Mouse (Mus musculus) midbrain, postnatal 0 days (tissue): Measurements from ENCODE around the gene Atrx. TPM values are rescaled to one million over a fixed set of nuclear protein-coding genes. Genes with fewer than 3 reads are reported as not detected.
"Not testable (repeated sequence)": the region's sequence is repeated elsewhere in the genome, so short reads cannot be mapped to it uniquely, and the experiment has no call there.

Experiments used
- ATAC-seq: fragments of 200-750 bp; cut with Nextera tagmentation; 2 replicates; pipeline ENCODE4 v1.8.0; 2017; ENCODE audit warnings: moderate number of reproducible peaks, mild to moderate bottlenecking, moderate TSS enrichment, moderate library complexity; ENCODE audit not compliant: low FRiP score
- DNase-seq: peaks from one replicate; pipeline ENCODE4 v3.0.0-alpha.2; 2015; ENCODE audit warnings: low spot score
- H3K27ac ChIP-seq: fragments of 300-500 bp; sonication (generic); 2 replicates; pipeline ENCODE4 v1.5.1; 2014; ENCODE audit warnings: low read depth, mild to moderate bottlenecking, low read length, mixed read lengths
- H3K27me3 ChIP-seq: fragments of 300-500 bp; sonication (generic); 2 replicates; pipeline ENCODE4 v1.6.1; 2014; ENCODE audit warnings: low read length, control low read depth, mixed read lengths; ENCODE audit not compliant: insufficient read depth
- H3K36me3 ChIP-seq: fragments of 300-500 bp; sonication (generic); 2 replicates; pipeline ENCODE4 v1.6.1; 2014; ENCODE audit warnings: low read length, control low read depth, mixed read lengths; ENCODE audit not compliant: insufficient read depth
- H3K4me1 ChIP-seq: fragments of 300-500 bp; sonication (generic); 2 replicates; pipeline ENCODE4 v1.6.1; 2014; ENCODE audit warnings: mild to moderate bottlenecking, control low read depth, antibody characterized with exemption, low read length, mixed read lengths; ENCODE audit not compliant: insufficient read depth
- H3K4me2 ChIP-seq: fragments of 300-500 bp; sonication (generic); 2 replicates; pipeline ENCODE4 v1.6.1; 2014; ENCODE audit warnings: low read depth, mild to moderate bottlenecking, low read length, mixed read lengths; ENCODE audit not compliant: poor library complexity, severe bottlenecking
- H3K4me3 ChIP-seq: fragments of 300-500 bp; sonication (generic); 2 replicates; pipeline ENCODE4 v1.5.1; 2014; ENCODE audit warnings: low read depth, mild to moderate bottlenecking, low read length, moderate library complexity
- H3K9ac ChIP-seq: fragments of 300-500 bp; sonication (generic); replicated peaks from 2 replicates; pipeline ENCODE4 v1.6.1; 2014; ENCODE audit warnings: mild to moderate bottlenecking, low read length, moderate library complexity, mixed read lengths; ENCODE audit not compliant: poor library complexity, severe bottlenecking
- H3K9me3 ChIP-seq: fragments of 300-500 bp; sonication (generic); 2 replicates; pipeline ENCODE4 v1.6.1; 2016; ENCODE audit warnings: low read length, control low read depth
- CTCF ChIP-seq: IDR thresholded peaks from 2 replicates; pipeline ENCODE4 v1.5.1; 2016; ENCODE audit warnings: antibody characterized with exemption, mild to moderate bottlenecking
- WGBS: fragments of 180-500 bp; shearing (Covaris S2); extraction: QIAGEN DNeasy Blood & Tissue Kit; methylation state at CpG from one replicate; pipeline ENCODE4 v1.1.7; 2014; 5-methylcytosine and 5-hydroxymethylcytosine counted together
- polyA plus RNA-seq: library from polyadenylated mRNA; unstranded; fragments of >200 nt; fragmentation: Nextera tagmentation; extraction: Ambion mirVana; gene quantifications from 2 replicates; pipeline ENCODE4 v1.2.1, GENCODE M21; 2015
- total RNA-seq: library from RNA; depleted of rRNA; stranded (reverse); fragments of >200 nt; gene quantifications from 2 replicates; pipeline ENCODE4 v1.2.3, GENCODE M21; 2014; rRNA removed

Atrx gene
- total RNA-seq (295 and 343 TPM in 2 replicates), polyA plus RNA-seq (203 and 238 TPM in 2 replicates)

GRCm38 (mm10) chrX:105928861-105929477 is at the start of gene Atrx:
Atrx (minus strand) TSS chrX:105929403.
- ATAC-seq (peak; percentile 96), DNase-seq (peak; percentile 92)
- Histone ChIP-seq H3K9me3 (no peaks in the 10 kb centered on the region), H3K9ac (peak within 1 kb of the TSS; percentile 87), H3K36me3 (no peaks in the 10 kb centered on the region), H3K27me3 (no peaks in the 10 kb centered on the region), H3K4me1 (no peaks in the 10 kb centered on the region), H3K4me2 (peak within 1 kb of the TSS; percentile 41), H3K4me3 (peak within 1 kb of the TSS; percentile 61), H3K27ac (peak within 1 kb of the TSS; percentile 96)
- 15% methylated on average over 42 of the region's 42 CpGs for WGBS
- TF ChIP-seq CTCF, result no peak

GRCm38 (mm10) chrX:105957091-105957490 is 27.9 kb upstream of the Atrx start:
- not testable (repeated sequence) for H3K27me3 ChIP-seq, H3K9me3 ChIP-seq
- 81% methylated on average over 14 of the region's 14 CpGs for WGBS

DNA sequence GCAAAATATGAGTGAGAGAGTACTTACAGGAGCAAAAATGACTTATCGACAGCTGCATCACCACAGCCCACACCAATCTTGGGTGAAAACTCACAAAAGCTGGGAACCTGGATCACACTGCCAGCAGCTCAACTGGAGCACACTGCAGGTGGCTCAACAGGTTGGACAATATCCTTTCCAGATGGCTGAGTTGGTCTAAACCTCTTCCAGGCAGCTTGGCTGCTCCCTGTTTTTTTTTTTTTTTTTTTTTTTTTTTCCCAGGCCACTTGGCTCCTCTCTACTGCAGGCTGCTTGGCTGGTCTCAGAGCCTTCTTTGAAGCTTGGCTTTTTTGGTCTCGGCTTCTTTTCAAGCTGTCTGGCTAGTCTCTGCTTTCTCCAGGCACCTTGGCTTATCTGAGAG is 24.8 kb upstream of the Atrx start:
- no peaks in the 10 kb centered on the region for H3K27me3 ChIP-seq
- 83% methylated on average over 2 of the region's 2 CpGs for WGBS
- H3K36me3 ChIP-seq, result no peaks in the 10 kb centered on the region
- no peak for TF ChIP-seq CTCF
- no peaks in the 10 kb centered on the region for H3K4me1 ChIP-seq
- no peak overlapping the region for H3K4me3 ChIP-seq
- H3K9me3 ChIP-seq, result no peaks in the 10 kb centered on the region
- no peak for DNase-seq
- no peak overlapping the region for H3K27ac ChIP-seq
- ATAC-seq, result no peak
- H3K9ac ChIP-seq, result no peak overlapping the region
- H3K4me2 ChIP-seq, result no peak overlapping the region

More at GRCm38 (mm10) chrX:105957091-105957490, 27.9 kb upstream of the Atrx start:
- not testable (repeated sequence) for H3K36me3 ChIP-seq, H3K27ac ChIP-seq, ATAC-seq, H3K4me1 ChIP-seq, H3K4me3 ChIP-seq, DNase-seq, H3K4me2 ChIP-seq, H3K9ac ChIP-seq

DNA sequence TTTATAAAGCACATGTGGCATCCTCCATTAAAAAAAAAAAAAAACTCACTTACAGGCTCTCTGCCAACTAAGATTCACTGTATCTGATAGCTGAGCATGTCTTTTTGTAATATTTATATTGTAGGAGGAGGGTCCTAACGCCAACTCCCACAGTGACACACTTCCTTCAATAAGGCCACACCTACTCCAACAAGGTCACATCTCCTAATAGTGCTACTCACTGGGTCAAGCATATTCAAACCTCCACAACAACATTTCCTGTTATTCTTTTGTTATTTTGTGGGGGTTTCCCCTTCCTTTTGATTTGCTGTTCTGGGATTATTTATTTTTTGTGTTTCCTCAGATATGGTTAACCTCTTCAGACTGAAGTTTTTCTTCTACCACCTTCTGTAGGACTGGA is 17.2 kb upstream of the Atrx start:
- no peak for DNase-seq
- Histone ChIP-seq H3K27me3 (no peaks in the 10 kb centered on the region), H3K9me3 (no peaks in the 10 kb centered on the region), H3K4me3 (no peak overlapping the region), H3K4me2 (no peak overlapping the region), H3K27ac (no peak overlapping the region), H3K36me3 (no peaks in the 10 kb centered on the region), H3K4me1 (no peaks in the 10 kb centered on the region), H3K9ac (no peak overlapping the region)
- WGBS, result 79% methylated on average over 1 of the region's 1 CpGs
- TF ChIP-seq CTCF, result no peak
- no peak for ATAC-seq

DNA sequence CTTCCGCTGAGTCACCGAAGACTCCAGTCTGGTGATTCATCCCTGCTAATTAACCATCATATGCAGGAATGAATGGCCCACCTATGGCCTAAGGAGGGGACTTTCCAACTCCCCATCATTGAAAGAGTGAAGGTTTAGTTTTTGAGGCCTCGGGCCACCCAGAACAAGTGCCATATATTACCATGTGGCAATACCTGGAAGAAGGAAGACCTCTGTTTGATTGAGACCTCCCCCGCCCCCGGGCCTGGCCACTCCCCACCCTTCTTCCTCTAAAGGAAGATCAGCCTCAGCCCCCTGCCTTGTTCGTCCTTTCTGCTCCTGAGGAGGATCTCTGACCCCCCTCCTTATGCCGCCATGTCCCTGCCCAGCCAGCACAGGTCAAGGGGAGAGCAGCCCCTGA is 10.0 kb upstream of the Atrx start:
- no peak for TF ChIP-seq CTCF
- Histone ChIP-seq H3K9me3 (no peaks in the 10 kb centered on the region), H3K9ac (no peak overlapping the region), H3K4me3 (no peak overlapping the region), H3K36me3 (no peaks in the 10 kb centered on the region), H3K27me3 (no peaks in the 10 kb centered on the region), H3K4me2 (no peak overlapping the region), H3K27ac (no peak overlapping the region), H3K4me1 (no peaks in the 10 kb centered on the region)
- ATAC-seq (no peak), DNase-seq (no peak)
- 88% methylated on average over 7 of the region's 7 CpGs for WGBS

DNA sequence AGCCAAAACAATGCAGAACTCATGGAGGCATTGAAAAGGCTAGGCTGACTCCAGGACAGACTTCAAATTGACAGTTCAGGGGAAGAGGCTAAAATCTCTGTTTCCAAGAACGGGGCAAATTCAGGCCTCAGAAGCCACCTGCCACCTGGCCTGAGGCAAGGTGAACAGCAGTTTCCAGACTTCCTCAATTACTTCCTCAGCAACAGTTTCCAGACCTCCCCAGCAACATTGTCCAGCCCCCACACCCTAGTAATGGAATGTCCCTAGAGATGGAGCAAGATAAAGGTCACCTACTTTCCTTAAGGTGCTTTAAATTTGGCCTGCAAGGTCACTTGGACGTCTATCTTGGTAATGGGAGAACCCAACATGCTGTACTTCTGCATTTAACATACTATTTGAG is 8.5 kb upstream of the Atrx start:
- DNase-seq (no peak), ATAC-seq (no peak)
- Histone ChIP-seq H3K27me3 (no peaks in the 10 kb centered on the region), H3K4me2 (no peak overlapping the region), H3K27ac (no peak overlapping the region), H3K36me3 (no peaks in the 10 kb centered on the region), H3K4me3 (no peak overlapping the region), H3K9me3 (no peaks in the 10 kb centered on the region), H3K9ac (no peak overlapping the region), H3K4me1 (no peaks in the 10 kb centered on the region)
- TF ChIP-seq CTCF, result no peak
- 69% methylated on average over 2 of the region's 2 CpGs for WGBS
